Mouse (Mus musculus) embryo, embryonic 11 days (tissue): ENCODE measurements around the gene Smpd2.

ENCODE experiments used
- DNase-seq: peaks from one replicate; pipeline ENCODE4 v3.0.0-alpha.2; 2015

The Smpd2 gene

GRCm38 (mm10) chr10:41450780-41451522, 39.2 kb downstream of the Smpd2 start:
- DNase-seq, result no peak

- DNase-seq, result peak; percentile 97
Observed at GRCm38 (mm10) chr10:41450137-41450670, 40.0 kb downstream of the Smpd2 start, which contains the start of gene Zbtb24. Zbtb24 (plus strand) TSS chr10:41450383.

- peak; percentile 63 for DNase-seq
Observed at GRCm38 (mm10) chr10:41449684-41450083, 40.5 kb downstream of the Smpd2 start.

- no peak for DNase-seq
Observed at GRCm38 (mm10) chr10:41448216-41448615, 42.0 kb downstream of the Smpd2 start.
